Mouse (Mus musculus) testis, adult 2 months (tissue): ENCODE results near the gene Armh1.

ENCODE experiments used
- CTCF ChIP-seq: fragments of 200-500 bp; IDR thresholded peaks from 2 replicates; pipeline ENCODE4 v1.5.1; 2012; ENCODE audit warnings: low read depth, mild to moderate bottlenecking, inconsistent platforms, low read length, moderate library complexity; ENCODE audit not compliant: control insufficient read depth, insufficient read depth, insufficient replicate concordance
- POLR2A ChIP-seq: fragments of 200-500 bp; IDR thresholded peaks from 2 replicates; pipeline ENCODE4 v1.6.1; 2012; ENCODE audit warnings: low read depth, mild to moderate bottlenecking, inconsistent platforms, low read length, moderate library complexity; ENCODE audit not compliant: control insufficient read depth

DNA sequence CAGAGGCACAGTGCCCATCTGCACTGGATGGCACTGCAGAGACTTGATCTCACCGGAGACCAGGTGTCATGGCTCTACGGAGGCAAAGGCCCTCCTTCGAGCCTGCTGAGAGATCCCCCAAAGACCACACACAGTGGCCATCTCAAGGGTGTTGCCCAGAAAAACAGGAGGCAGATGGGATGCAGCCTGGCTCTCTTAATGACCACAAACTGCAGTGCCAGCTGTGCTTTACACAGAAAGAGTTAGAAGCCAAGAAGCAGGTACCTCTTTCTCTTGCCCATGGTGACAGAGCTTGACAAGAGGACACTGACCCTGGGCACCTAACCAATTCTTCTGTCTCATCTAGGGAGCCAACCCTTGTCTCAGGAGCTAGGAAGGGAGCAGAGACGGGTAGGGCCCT is 32.4 kb upstream of the Armh1 start:
- TF ChIP-seq CTCF (no peak), POLR2A (no peak)
